Mouse (Mus musculus): ENCODE measurements around the gene Pou2f1. TPM values are rescaled to one million over a fixed set of nuclear protein-coding genes. Genes with fewer than 3 reads are reported as not detected.

The Pou2f1 gene
- total and polyA plus RNA-seq, 2 experiments from 2014 or later, result 21.5 to 27.2 TPM

- Histone ChIP-seq H3K9ac (replicated peaks; ENCODE audit: low read length, poor library complexity, severe bottlenecking) (no peak overlapping the region), H3K9me3 (ENCODE audit: low read length) (no peaks in the 10 kb centered on the region), H3K4me3 (ENCODE audit: low read depth, low read length) (no peak overlapping the region), H3K27me3 (ENCODE audit: insufficient read depth, low read length) (no peaks in the 10 kb centered on the region), H3K27ac (ENCODE audit: low read depth, low read length) (no peak overlapping the region), H3K4me2 (ENCODE audit: low read depth, low read length, poor library complexity, severe bottlenecking) (no peak overlapping the region), H3K4me1 (ENCODE audit: insufficient read depth, low read length) (no peaks in the 10 kb centered on the region), H3K36me3 (ENCODE audit: insufficient read depth, low read length) (no peaks in the 10 kb centered on the region)
- no peak for TF ChIP-seq CTCF (IDR thresholded peaks at IDR 0.05)
- ATAC-seq (ENCODE audit: low FRiP score) (no peak), DNase-seq (ENCODE audit: low spot score) (no peak)
- 89% methylated on average over 17 of the region's 17 CpGs for WGBS
These were observed 152.7 kb downstream of the Pou2f1 start for GRCm38 (mm10) chr1:165849458-165850445.

- ATAC-seq (ENCODE audit: low FRiP score), result no peak
- no peaks in the 10 kb centered on the region for H3K27me3 ChIP-seq (ENCODE audit: insufficient read depth, low read length)
- H3K4me1 ChIP-seq (ENCODE audit: insufficient read depth, low read length), result no peaks in the 10 kb centered on the region
- DNase-seq (ENCODE audit: low spot score), result no peak
- H3K9me3 ChIP-seq (ENCODE audit: low read length), result no peaks in the 10 kb centered on the region
- H3K36me3 ChIP-seq (ENCODE audit: insufficient read depth, low read length), result no peaks in the 10 kb centered on the region
- H3K27ac ChIP-seq (ENCODE audit: low read depth, low read length), result no peak overlapping the region
- no peak overlapping the region for H3K4me3 ChIP-seq (ENCODE audit: low read depth, low read length)
- H3K4me2 ChIP-seq (ENCODE audit: low read depth, low read length, poor library complexity, severe bottlenecking), result no peak overlapping the region
- TF ChIP-seq CTCF (IDR thresholded peaks at IDR 0.05), result no peak
- WGBS, result 68% methylated on average over 4 of the region's 4 CpGs
- no peak overlapping the region for H3K9ac ChIP-seq (replicated peaks; ENCODE audit: low read length, poor library complexity, severe bottlenecking)
These were observed 153.6 kb downstream of the Pou2f1 start for GRCm38 (mm10) chr1:165848881-165849280.

DNA sequence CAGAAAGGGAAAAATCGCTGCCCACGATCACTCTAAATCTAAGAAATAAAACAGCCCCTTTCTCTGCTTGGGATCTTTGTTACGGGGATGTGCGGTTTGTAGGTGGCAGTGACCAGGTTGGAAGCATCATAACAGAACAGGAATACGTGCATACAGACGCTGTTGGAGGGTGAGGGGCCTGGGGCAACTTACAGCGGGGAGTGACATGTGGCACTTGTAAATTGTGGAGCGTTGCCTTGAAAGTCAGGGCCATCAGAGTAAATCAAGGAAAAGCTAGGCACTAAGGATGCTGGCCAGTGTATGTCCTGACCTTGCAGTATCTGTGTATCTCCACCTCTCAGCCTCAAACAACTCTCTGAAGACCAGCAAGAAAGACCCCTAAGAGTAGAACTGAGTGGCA lies 154.1 kb downstream of the Pou2f1 start:
- no peaks in the 10 kb centered on the region for H3K4me1 ChIP-seq (ENCODE audit: insufficient read depth, low read length)
- no peak overlapping the region for H3K9ac ChIP-seq (replicated peaks; ENCODE audit: low read length, poor library complexity, severe bottlenecking)
- no peaks in the 10 kb centered on the region for H3K9me3 ChIP-seq (ENCODE audit: low read length)
- H3K4me2 ChIP-seq (ENCODE audit: low read depth, low read length, poor library complexity, severe bottlenecking), result no peak overlapping the region
- ATAC-seq (ENCODE audit: low FRiP score), result no peak
- H3K36me3 ChIP-seq (ENCODE audit: insufficient read depth, low read length), result no peaks in the 10 kb centered on the region
- DNase-seq (ENCODE audit: low spot score), result no peak
- H3K27me3 ChIP-seq (ENCODE audit: insufficient read depth, low read length), result no peaks in the 10 kb centered on the region; the same call in 1 of the 2 replicates
- WGBS, result 90% methylated on average over 8 of the region's 8 CpGs
- no peak overlapping the region for H3K4me3 ChIP-seq (ENCODE audit: low read depth, low read length)
- TF ChIP-seq CTCF (IDR thresholded peaks at IDR 0.05), result no peak
- no peak overlapping the region for H3K27ac ChIP-seq (ENCODE audit: low read depth, low read length)

- 14% methylated on average over 14 of the region's 14 CpGs for WGBS
- TF ChIP-seq CTCF (IDR thresholded peaks at IDR 0.05), result no peak
- DNase-seq (ENCODE audit: low spot score) (no peak), ATAC-seq (ENCODE audit: low FRiP score) (no peak; the same call in 1 of the 2 replicates)
- 0 out of 2 replicates have a peak overlapping the region, but pooled peaks have one; percentile 42 for H3K9ac ChIP-seq (replicated peaks; ENCODE audit: low read length, poor library complexity, severe bottlenecking)
- H3K36me3 ChIP-seq (ENCODE audit: insufficient read depth, low read length), result no peaks in the 10 kb centered on the region
- H3K27me3 ChIP-seq (ENCODE audit: insufficient read depth, low read length), result peaks cover 8% of the 10 kb centered on the region
- H3K4me1 ChIP-seq (ENCODE audit: insufficient read depth, low read length), result no peaks in the 10 kb centered on the region
- H3K4me2 ChIP-seq (ENCODE audit: low read depth, low read length, poor library complexity, severe bottlenecking), result peak overlapping the region; percentile 93
- H3K27ac ChIP-seq (ENCODE audit: low read depth, low read length), result no peak overlapping the region
- no peaks in the 10 kb centered on the region for H3K9me3 ChIP-seq (ENCODE audit: low read length)
- H3K4me3 ChIP-seq (ENCODE audit: low read depth, low read length), result peak overlapping the region; percentile 42
These were observed 157.1 kb downstream of the Pou2f1 start for GRCm38 (mm10) chr1:165845366-165845765.

- peak; percentile 18; the same call in 1 of the 2 replicates for ATAC-seq (ENCODE audit: low FRiP score)
- under 1% methylated on average over 26 of the region's 26 CpGs for WGBS
These were observed 157.5 kb downstream of the Pou2f1 start for GRCm38 (mm10) chr1:165844956-165845355.

GRCm38 (mm10) chr1:165844466-165844951 lies 158.0 kb downstream of the Pou2f1 start:
- peak; percentile 24; the same call in 1 of the 2 replicates for ATAC-seq (ENCODE audit: low FRiP score)
- WGBS, result 2% methylated on average over 14 of the region's 20 CpGs
- peak overlapping the region; percentile 93 for H3K4me2 ChIP-seq (ENCODE audit: low read depth, low read length, poor library complexity, severe bottlenecking)

More at GRCm38 (mm10) chr1:165844956-165845355, 157.5 kb downstream of the Pou2f1 start:
- no peak overlapping the region for H3K27ac ChIP-seq (ENCODE audit: low read depth, low read length)
- no peak for DNase-seq (ENCODE audit: low spot score)
- H3K27me3 ChIP-seq (ENCODE audit: insufficient read depth, low read length), result peaks cover 8% of the 10 kb centered on the region
- no peaks in the 10 kb centered on the region for H3K36me3 ChIP-seq (ENCODE audit: insufficient read depth, low read length)
- H3K9ac ChIP-seq (replicated peaks; ENCODE audit: low read length, poor library complexity, severe bottlenecking), result peak overlapping the region; percentile 42; the same call in 1 of the 2 replicates
- H3K4me1 ChIP-seq (ENCODE audit: insufficient read depth, low read length), result no peaks in the 10 kb centered on the region
- H3K4me3 ChIP-seq (ENCODE audit: low read depth, low read length), result peak overlapping the region; percentile 42
- no peaks in the 10 kb centered on the region for H3K9me3 ChIP-seq (ENCODE audit: low read length)
- H3K4me2 ChIP-seq (ENCODE audit: low read depth, low read length, poor library complexity, severe bottlenecking), result peak overlapping the region; percentile 93
- no peak for TF ChIP-seq CTCF (IDR thresholded peaks at IDR 0.05)

More at GRCm38 (mm10) chr1:165844466-165844951, 158.0 kb downstream of the Pou2f1 start:
- Histone ChIP-seq H3K9me3 (ENCODE audit: low read length) (no peaks in the 10 kb centered on the region), H3K4me3 (ENCODE audit: low read depth, low read length) (peak overlapping the region; percentile 42), H3K36me3 (ENCODE audit: insufficient read depth, low read length) (no peaks in the 10 kb centered on the region), H3K9ac (replicated peaks; ENCODE audit: low read length, poor library complexity, severe bottlenecking) (peak overlapping the region; percentile 42; the same call in 1 of the 2 replicates), H3K27me3 (ENCODE audit: insufficient read depth, low read length) (peaks cover 8% of the 10 kb centered on the region), H3K27ac (ENCODE audit: low read depth, low read length) (no peak overlapping the region), H3K4me1 (ENCODE audit: insufficient read depth, low read length) (no peaks in the 10 kb centered on the region)
- DNase-seq (ENCODE audit: low spot score), result no peak
- TF ChIP-seq CTCF (IDR thresholded peaks at IDR 0.05), result no peak
